Mouse (Mus musculus): ENCODE data around the gene Sox2. TPM values are rescaled to one million over a fixed set of nuclear protein-coding genes. Genes with fewer than 3 reads are reported as not detected.

Sox2 gene
- polyA plus RNA-seq, 1 experiment from 2014 or later = 0.14 TPM

DNA sequence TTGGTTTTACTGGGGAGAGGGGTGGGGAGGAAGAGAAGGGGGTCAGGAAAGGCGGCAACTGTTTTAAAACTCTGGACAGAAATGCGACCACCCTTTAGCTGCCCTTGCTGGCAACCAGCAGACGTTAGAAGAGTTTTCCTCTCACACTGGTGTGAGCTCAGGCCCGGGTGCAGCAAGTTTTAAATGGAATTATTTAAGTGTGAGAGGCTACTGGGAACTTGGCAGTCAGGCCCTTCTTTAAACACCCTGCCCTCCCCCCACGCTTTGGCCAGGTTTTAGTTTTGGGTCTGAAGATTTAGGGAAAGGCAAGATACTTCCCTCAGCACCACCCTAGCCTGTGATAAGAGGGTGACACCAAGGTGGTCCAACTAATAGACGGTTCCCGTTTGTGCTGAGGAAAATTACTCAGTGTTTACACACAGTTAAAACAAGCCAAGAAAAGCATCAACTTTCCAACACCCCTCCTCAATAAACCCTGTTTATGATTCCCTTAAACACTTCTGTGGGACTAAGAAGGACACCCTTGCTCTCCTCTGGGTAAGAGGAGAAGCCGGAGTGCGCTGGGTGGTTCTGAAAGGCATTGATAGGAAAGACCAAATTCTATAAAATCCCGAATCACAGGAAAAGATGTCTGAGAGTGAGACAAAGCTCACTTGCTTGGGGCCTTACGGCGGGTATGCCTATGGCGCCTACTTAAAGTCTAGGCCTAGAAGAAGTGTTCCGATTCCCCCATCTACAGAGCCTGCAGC, 10.5 kb downstream of the Sox2 start:
- H3K9ac ChIP-seq (ENCODE audit: low read depth, low read length) = no peak overlapping the region
- peaks cover 95% of the 10 kb centered on the region for H3K27me3 ChIP-seq (ENCODE audit: control insufficient read depth, insufficient read depth, low read length)
- no peak overlapping the region for H3K4me3 ChIP-seq (ENCODE audit: low read depth, low read length)
- no peak overlapping the region for H3K27ac ChIP-seq (ENCODE audit: low read depth, low read length)
- peaks cover 8% of the 10 kb centered on the region; the same call in 1 of the 2 replicates for H3K4me1 ChIP-seq (ENCODE audit: control insufficient read depth, insufficient read depth, low read length)
- ATAC-seq (replicated peaks; ENCODE audit: insufficient number of reproducible peaks, low FRiP score, low TSS enrichment) = no peak
- WGBS (ENCODE audit: insufficient replicate concordance) = 6% methylated on average over 14 of the region's 14 CpGs
- no peaks in the 10 kb centered on the region for H3K9me3 ChIP-seq (replicated peaks; ENCODE audit: control insufficient read depth, low read length)
- H3K36me3 ChIP-seq (ENCODE audit: control insufficient read depth, insufficient read depth, low read length) = no peaks in the 10 kb centered on the region
- no peak overlapping the region for H3K4me2 ChIP-seq

DNA sequence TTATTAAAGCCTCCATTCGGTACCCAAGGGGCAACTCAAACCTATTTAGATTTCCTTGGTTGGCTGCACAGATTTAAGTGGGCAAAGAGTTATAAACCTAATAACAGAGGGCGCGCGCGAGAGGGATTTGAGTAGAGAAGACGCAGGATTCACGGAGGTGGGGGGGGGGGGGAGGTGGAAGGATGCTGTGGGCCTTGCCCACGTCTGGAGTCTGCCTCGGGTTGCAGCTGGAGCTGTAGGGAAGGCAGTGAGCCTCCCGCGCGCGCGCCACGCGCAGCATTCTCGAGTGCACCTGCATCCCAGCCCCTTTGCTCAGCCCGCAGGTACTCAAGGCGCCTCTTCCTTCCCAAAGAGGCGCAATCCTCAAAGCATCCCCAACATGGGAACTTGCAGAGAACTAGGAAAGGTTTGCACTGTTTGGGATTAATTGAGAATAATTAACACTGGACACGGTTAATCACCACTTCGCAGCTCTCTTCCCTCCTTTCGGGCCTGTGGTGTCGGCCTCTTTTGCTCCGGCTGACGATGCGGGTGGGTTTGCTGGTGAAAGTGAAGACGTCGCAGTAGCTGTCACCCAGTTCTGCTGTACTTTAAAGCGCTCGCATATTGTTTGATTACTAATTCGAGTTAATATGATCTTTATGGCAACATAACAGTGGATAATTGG, 11.3 kb downstream of the Sox2 start:
- H3K4me3 ChIP-seq (ENCODE audit: low read depth, low read length) = no peak overlapping the region

DNA sequence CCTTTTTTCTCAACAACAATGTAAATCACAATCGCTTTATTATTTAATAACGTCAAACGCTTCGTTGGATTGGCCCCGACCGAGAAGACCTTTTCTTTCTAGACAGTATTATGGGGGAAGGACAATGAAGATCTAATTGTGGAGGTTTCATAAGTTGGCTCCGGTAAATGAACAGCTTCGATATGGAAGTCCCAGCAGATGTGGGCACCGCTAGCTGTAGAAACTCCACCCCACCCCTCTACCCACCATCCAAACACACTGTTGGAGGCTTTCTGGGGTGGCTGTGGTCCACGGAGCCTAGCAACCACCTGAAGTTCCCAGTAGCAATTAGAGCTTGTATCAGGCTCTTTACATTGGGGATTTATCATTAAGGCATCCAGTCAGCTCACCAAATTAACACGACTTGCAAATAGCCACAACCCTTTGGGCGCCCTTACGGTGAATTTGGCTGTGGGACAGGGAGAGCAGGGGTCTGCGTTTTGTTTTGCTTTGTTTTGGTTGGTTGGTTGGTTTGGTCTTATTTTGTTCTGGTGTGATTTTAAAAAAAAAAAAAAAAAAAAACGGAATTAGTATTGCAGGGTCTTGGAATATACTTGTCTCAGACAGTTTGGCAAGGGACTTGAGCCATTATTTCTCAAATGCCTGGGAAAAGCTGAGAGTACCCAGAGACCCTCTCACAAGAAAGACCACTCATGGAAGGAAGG, 12.0 kb downstream of the Sox2 start:
- H3K36me3 ChIP-seq (ENCODE audit: control insufficient read depth, insufficient read depth, low read length) = no peaks in the 10 kb centered on the region
- no peak overlapping the region for H3K27ac ChIP-seq (ENCODE audit: low read depth, low read length)
- no peak overlapping the region for H3K9ac ChIP-seq (ENCODE audit: low read depth, low read length)
- ATAC-seq (replicated peaks; ENCODE audit: insufficient number of reproducible peaks, low FRiP score, low TSS enrichment) = no peak
- 4% methylated on average over 15 of the region's 15 CpGs for WGBS (ENCODE audit: insufficient replicate concordance)
- peaks cover 8% of the 10 kb centered on the region; the same call in 1 of the 2 replicates for H3K4me1 ChIP-seq (ENCODE audit: control insufficient read depth, insufficient read depth, low read length)
- no peak overlapping the region for H3K4me3 ChIP-seq (ENCODE audit: low read depth, low read length)
- no peaks in the 10 kb centered on the region for H3K9me3 ChIP-seq (replicated peaks; ENCODE audit: control insufficient read depth, low read length)
- no peak overlapping the region for H3K4me2 ChIP-seq
- H3K27me3 ChIP-seq (ENCODE audit: control insufficient read depth, insufficient read depth, low read length) = peaks cover 95% of the 10 kb centered on the region

More for the DNA sequence above, 11.3 kb downstream of the Sox2 start:
- 2% methylated on average over 32 of the region's 32 CpGs for WGBS (ENCODE audit: insufficient replicate concordance)
- no peaks in the 10 kb centered on the region for H3K9me3 ChIP-seq (replicated peaks; ENCODE audit: control insufficient read depth, low read length)
- no peaks in the 10 kb centered on the region for H3K36me3 ChIP-seq (ENCODE audit: control insufficient read depth, insufficient read depth, low read length)
- peaks cover 8% of the 10 kb centered on the region; the same call in 1 of the 2 replicates for H3K4me1 ChIP-seq (ENCODE audit: control insufficient read depth, insufficient read depth, low read length)
- H3K4me2 ChIP-seq = no peak overlapping the region
- no peak overlapping the region for H3K9ac ChIP-seq (ENCODE audit: low read depth, low read length)
- no peak for ATAC-seq (replicated peaks; ENCODE audit: insufficient number of reproducible peaks, low FRiP score, low TSS enrichment)
- H3K27me3 ChIP-seq (ENCODE audit: control insufficient read depth, insufficient read depth, low read length) = peaks cover 95% of the 10 kb centered on the region
- H3K27ac ChIP-seq (ENCODE audit: low read depth, low read length) = no peak overlapping the region

- peak overlapping the region; percentile 42; the same call in 1 of the 2 replicates for H3K4me3 ChIP-seq (ENCODE audit: low read depth, low read length)
- peaks cover 8% of the 10 kb centered on the region; the same call in 1 of the 2 replicates for H3K4me1 ChIP-seq (ENCODE audit: control insufficient read depth, insufficient read depth, low read length)
- WGBS (ENCODE audit: insufficient replicate concordance) = under 1% methylated on average over 53 of the region's 53 CpGs
- H3K36me3 ChIP-seq (ENCODE audit: control insufficient read depth, insufficient read depth, low read length) = no peaks in the 10 kb centered on the region
- H3K27me3 ChIP-seq (ENCODE audit: control insufficient read depth, insufficient read depth, low read length) = peaks cover 94% of the 10 kb centered on the region
- ATAC-seq (replicated peaks; ENCODE audit: insufficient number of reproducible peaks, low FRiP score, low TSS enrichment) = no peak
- H3K9ac ChIP-seq (ENCODE audit: low read depth, low read length) = no peak overlapping the region
- H3K27ac ChIP-seq (ENCODE audit: low read depth, low read length) = no peak overlapping the region
- no peaks in the 10 kb centered on the region for H3K9me3 ChIP-seq (replicated peaks; ENCODE audit: control insufficient read depth, low read length)
- peak overlapping the region; percentile 68 for H3K4me2 ChIP-seq
Observed at GRCm38 (mm10) chr3:34662712-34663655, 12.8 kb downstream of the Sox2 start.

- Histone ChIP-seq H3K27ac (ENCODE audit: low read depth, low read length) (no peak overlapping the region), H3K9ac (ENCODE audit: low read depth, low read length) (no peak overlapping the region), H3K36me3 (ENCODE audit: control insufficient read depth, insufficient read depth, low read length) (no peaks in the 10 kb centered on the region), H3K4me3 (ENCODE audit: low read depth, low read length) (peak overlapping the region; percentile 42), H3K4me2 (peak overlapping the region; percentile 68), H3K4me1 (ENCODE audit: control insufficient read depth, insufficient read depth, low read length) (peaks cover 8% of the 10 kb centered on the region; the same call in 1 of the 2 replicates), H3K9me3 (replicated peaks; ENCODE audit: control insufficient read depth, low read length) (no peaks in the 10 kb centered on the region), H3K27me3 (ENCODE audit: control insufficient read depth, insufficient read depth, low read length) (peaks cover 94% of the 10 kb centered on the region)
- ATAC-seq (replicated peaks; ENCODE audit: insufficient number of reproducible peaks, low FRiP score, low TSS enrichment) = no peak
- under 1% methylated on average over 58 of the region's 58 CpGs for WGBS (ENCODE audit: insufficient replicate concordance)
Observed at GRCm38 (mm10) chr3:34663701-34664635, 13.8 kb downstream of the Sox2 start.

DNA sequence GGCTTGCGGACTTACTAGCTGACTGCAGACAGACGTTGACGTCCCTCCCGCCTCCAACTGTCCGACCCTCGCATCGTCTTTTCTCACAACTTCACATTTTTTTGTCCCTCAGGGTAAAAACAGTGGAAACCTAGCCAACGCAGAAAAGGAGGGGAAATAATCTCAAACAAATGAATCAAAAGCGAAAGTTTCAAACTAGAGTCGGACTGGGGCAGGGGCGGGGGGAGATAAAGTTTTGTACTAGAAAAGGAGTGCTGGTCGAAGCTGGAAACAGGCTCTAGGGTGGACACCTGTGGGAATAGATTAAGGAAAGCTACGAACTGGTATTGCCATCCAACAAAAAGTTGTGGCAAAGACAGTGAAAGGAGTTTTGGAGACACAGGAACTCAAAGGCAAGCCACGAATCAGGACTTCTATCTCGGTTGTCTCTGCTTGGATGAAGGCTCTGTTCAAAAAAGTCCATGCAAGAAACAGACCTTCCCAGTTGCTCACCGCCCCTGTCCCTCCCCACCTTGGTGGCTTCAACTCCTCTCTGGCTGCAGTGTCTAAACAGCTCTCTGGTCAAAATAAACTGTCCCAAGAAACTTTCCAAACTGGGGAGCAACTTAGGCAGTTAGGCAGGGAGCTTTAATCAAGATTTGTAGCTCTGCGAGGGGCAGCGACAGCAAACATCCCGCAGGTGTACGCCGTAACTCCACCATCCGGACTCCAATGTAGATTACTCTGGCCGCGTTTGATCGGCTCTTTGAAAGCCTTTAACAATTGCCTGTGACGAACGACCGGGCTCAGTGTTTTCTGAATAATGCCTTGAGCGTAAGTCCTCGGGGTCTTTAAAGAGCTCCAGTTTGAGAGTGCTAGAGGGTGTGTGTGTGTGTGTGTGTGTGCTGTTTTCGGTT, 14.7 kb downstream of the Sox2 start:
- ATAC-seq (replicated peaks; ENCODE audit: insufficient number of reproducible peaks, low FRiP score, low TSS enrichment) = no peak
- no peaks in the 10 kb centered on the region for H3K9me3 ChIP-seq (replicated peaks; ENCODE audit: control insufficient read depth, low read length)
- peak overlapping the region; percentile 68 for H3K4me2 ChIP-seq
- peaks cover 96% of the 10 kb centered on the region for H3K27me3 ChIP-seq (ENCODE audit: control insufficient read depth, insufficient read depth, low read length)
- WGBS (ENCODE audit: insufficient replicate concordance) = under 1% methylated on average over 31 of the region's 31 CpGs
- no peaks in the 10 kb centered on the region for H3K36me3 ChIP-seq (ENCODE audit: control insufficient read depth, insufficient read depth, low read length)
- no peak overlapping the region for H3K27ac ChIP-seq (ENCODE audit: low read depth, low read length)
- peaks cover 8% of the 10 kb centered on the region; the same call in 1 of the 2 replicates for H3K4me1 ChIP-seq (ENCODE audit: control insufficient read depth, insufficient read depth, low read length)
- no peak overlapping the region for H3K9ac ChIP-seq (ENCODE audit: low read depth, low read length)
- H3K4me3 ChIP-seq (ENCODE audit: low read depth, low read length) = peak overlapping the region; percentile 42
